Mouse (Mus musculus): Measurements from ENCODE around the gene Phka2.

DNA sequence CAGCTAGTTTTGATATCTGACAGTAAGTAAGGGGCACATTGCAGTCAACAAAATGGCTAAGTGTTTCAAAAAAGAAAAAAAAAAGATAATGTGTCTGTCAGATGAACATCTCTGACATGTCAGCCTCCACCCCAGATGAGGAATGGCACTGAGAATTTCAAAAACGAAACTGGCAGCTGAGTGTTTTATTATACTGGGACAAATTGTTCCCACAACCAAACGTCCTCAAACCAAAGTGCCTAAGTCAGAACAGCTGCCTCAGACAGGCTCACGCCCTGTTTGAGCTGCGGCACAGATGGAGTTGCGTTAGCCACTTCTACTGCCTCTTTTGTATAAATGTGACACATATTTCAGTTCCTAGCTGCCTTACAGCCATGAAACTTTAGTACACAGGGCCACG, 7.0 kb upstream of the Phka2 start:
- TF ChIP-seq GATA1 (IDR thresholded peaks at IDR 0.05; ENCODE audit: low read length) (no peak), TAL1 (IDR thresholded peaks at IDR 0.05; ENCODE audit: low read length) (no peak)
